ENCODE assay signal across 18 mouse cellular contexts in genomic region chr7:122074374-122074773, GRCm38 (mm10). TPM values are rescaled to one million over a fixed set of nuclear protein-coding genes. Genes with fewer than 3 reads are reported as not detected.
DNase-seq lines count a peak whose midpoint lies in the region; ATAC-seq and TF ChIP-seq lines count a peak whose summit lies in the region.
"Had no signal": no experiment of that assay in that cellular context is flagged by ENCODE, and none has a peak within 500 bp of the region (broad histone marks: within the 10 kb centered on the region; RNA-seq: fewer than 3 reads in every experiment).

No protein-coding gene starts in this region.

- H3K27me3 ChIP-seq in liver, adult 2 months (ENCODE audit: control insufficient read depth, insufficient read depth, low read length): no peaks in the 10 kb centered on the region
- no peaks in the 10 kb centered on the region for H3K27me3 ChIP-seq in liver, postnatal 0 days (ENCODE audit: insufficient read depth, low read length)
- H3K27me3 ChIP-seq in intestine, embryonic 15.5 days (replicated peaks): no peaks in the 10 kb centered on the region
- no peaks in the 10 kb centered on the region for H3K27me3 ChIP-seq in liver, embryonic 16.5 days (ENCODE audit: control insufficient read depth, insufficient read depth, low read depth, low read length)
- H3K27me3 ChIP-seq: embryonic facial prominence, embryonic 13.5 days; forebrain, embryonic 12.5 days; hindbrain, embryonic 12.5 days had no signal

- H3K27ac ChIP-seq in liver, adult 2 months (replicated peaks; ENCODE audit: insufficient read depth, low read depth, low read length): no peak overlapping the region; the same call in 1 of the 2 replicates
- no peak overlapping the region for H3K27ac ChIP-seq in liver, postnatal 0 days (ENCODE audit: low read depth)
- peak overlapping the region; percentile 54; the same call in 1 of the 2 replicates for H3K27ac ChIP-seq in intestine, embryonic 15.5 days
- H3K27ac ChIP-seq in liver, embryonic 16.5 days (ENCODE audit: low read length): no peak overlapping the region
- H3K27ac ChIP-seq: embryonic facial prominence, embryonic 13.5 days; forebrain, embryonic 12.5 days; hindbrain, embryonic 12.5 days had no signal

- peaks cover 65% of the 10 kb centered on the region for H3K36me3 ChIP-seq in liver, adult 2 months (ENCODE audit: control insufficient read depth, insufficient read depth, low read length)
- peaks cover 74% of the 10 kb centered on the region for H3K36me3 ChIP-seq in liver, postnatal 0 days (replicated peaks; ENCODE audit: insufficient read depth, low read length)
- H3K36me3 ChIP-seq in intestine, embryonic 15.5 days: peaks cover 43% of the 10 kb centered on the region
- H3K36me3 ChIP-seq in liver, embryonic 16.5 days (ENCODE audit: control insufficient read depth, insufficient read depth): peaks cover 40% of the 10 kb centered on the region

- DNase-seq in liver, adult 2 months (ENCODE audit: extremely low read depth, low read depth, low spot score): peak; percentile 38
- no peak for DNase-seq in liver, postnatal 0 days
- no peak for DNase-seq in retina, embryonic 14.5 days (ENCODE audit: low spot score)
- DNase-seq in cerebellum, postnatal 36 days: no peak
- DNase-seq: adrenal gland, postnatal 10 days; cerebellum, adult 11-12 months; cerebellum, adult 9-10 months; cerebellum, postnatal 25 days; gastrocnemius, postnatal 14 days; heart, postnatal 10 days; heart, postnatal 4 days had no signal

- 62% methylated on average over 3 of the region's 3 CpGs for WGBS in liver, adult 2 months
- 60% methylated on average over 3 of the region's 3 CpGs for WGBS in liver, postnatal 0 days (ENCODE audit: insufficient replicate concordance)
- 74% methylated on average over 3 of the region's 3 CpGs for whole genome bisulfite sequencing in intestine, embryonic 15.5 days
- WGBS in liver, embryonic 16.5 days (ENCODE audit: insufficient replicate concordance): 42% methylated on average over 3 of the region's 3 CpGs

- no peaks in the 10 kb centered on the region for H3K9me3 ChIP-seq in liver, postnatal 0 days (ENCODE audit: low read length)
- H3K9me3 ChIP-seq in intestine, embryonic 15.5 days: no peaks in the 10 kb centered on the region
- no peaks in the 10 kb centered on the region for H3K9me3 ChIP-seq in liver, embryonic 16.5 days (replicated peaks; ENCODE audit: control insufficient read depth, low read length)
- H3K9me3 ChIP-seq: embryonic facial prominence, embryonic 13.5 days; forebrain, embryonic 12.5 days; hindbrain, embryonic 12.5 days had no signal

- H3K4me3 ChIP-seq in liver, adult 2 months (ENCODE audit: insufficient read depth, low read depth, low read length): no peak overlapping the region
- H3K4me3 ChIP-seq in liver, postnatal 0 days (ENCODE audit: low read depth, low read length): no peak overlapping the region
- no peak overlapping the region for H3K4me3 ChIP-seq in intestine, embryonic 15.5 days (replicated peaks)
- H3K4me3 ChIP-seq in liver, embryonic 16.5 days (ENCODE audit: low read depth, low read length): no peak overlapping the region
- H3K4me3 ChIP-seq: embryonic facial prominence, embryonic 13.5 days; forebrain, embryonic 12.5 days; hindbrain, embryonic 12.5 days had no signal

- peaks cover 5% of the 10 kb centered on the region; the same call in 1 of the 2 replicates for H3K79me2 ChIP-seq in liver, adult 2 months (ENCODE audit: control insufficient read depth, insufficient read depth, low read length)

- H3K9ac ChIP-seq in liver, adult 2 months (ENCODE audit: low read depth, low read length): no peak overlapping the region
- H3K9ac ChIP-seq in liver, postnatal 0 days (replicated peaks): no peak overlapping the region
- H3K9ac ChIP-seq in intestine, embryonic 15.5 days: no peak overlapping the region
- no peak overlapping the region for H3K9ac ChIP-seq in liver, embryonic 16.5 days (ENCODE audit: low read depth, low read length)
- H3K9ac ChIP-seq: embryonic facial prominence, embryonic 13.5 days; forebrain, embryonic 12.5 days; hindbrain, embryonic 12.5 days had no signal

- no peak overlapping the region for H3K4me2 ChIP-seq in liver, postnatal 0 days (ENCODE audit: low read depth, low read length)
- H3K4me2 ChIP-seq in intestine, embryonic 15.5 days (replicated peaks): no peak overlapping the region
- no peak overlapping the region for H3K4me2 ChIP-seq in liver, embryonic 16.5 days (ENCODE audit: low read depth, low read length)
- H3K4me2 ChIP-seq: embryonic facial prominence, embryonic 13.5 days; forebrain, embryonic 12.5 days; hindbrain, embryonic 12.5 days had no signal

- peaks cover 2% of the 10 kb centered on the region for H3K4me1 ChIP-seq in liver, adult 2 months (ENCODE audit: control insufficient read depth, insufficient read depth, low read length)
- H3K4me1 ChIP-seq in liver, postnatal 0 days (ENCODE audit: insufficient read depth): peaks cover 11% of the 10 kb centered on the region
- 0 out of 2 replicates have a peak, but pooled peaks cover 4% of the 10 kb centered on the region for H3K4me1 ChIP-seq in intestine, embryonic 15.5 days (replicated peaks)
- H3K4me1 ChIP-seq in liver, embryonic 16.5 days (ENCODE audit: control insufficient read depth, low read depth, low read length): peaks cover 10% of the 10 kb centered on the region

- no peak for TF ChIP-seq CTCF in liver, adult 2 months (IDR thresholded peaks at IDR 0.05; ENCODE audit: low read depth, low read length)
- no peak for TF ChIP-seq CTCF in liver, postnatal 0 days (IDR thresholded peaks at IDR 0.05; ENCODE audit: low read depth)

- TF ChIP-seq EP300 in liver, postnatal 0 days (IDR thresholded peaks at IDR 0.05; ENCODE audit: low read depth): no peak

- no peak for ATAC-seq in liver, postnatal 0 days
- peak; percentile 89 for ATAC-seq in intestine, embryonic 15.5 days
- 0 out of 2 replicates have a peak, but pooled peaks have one; percentile 30 for ATAC-seq in liver, embryonic 16.5 days (ENCODE audit: low read depth)
- no peak for ATAC-seq in megakaryocyte, adult 5-6 weeks (ENCODE audit: poor library complexity, severe bottlenecking)
- ATAC-seq: forebrain, embryonic 16.5 days had no signal

- TF ChIP-seq POLR2A in liver, adult 2 months (IDR thresholded peaks at IDR 0.05; ENCODE audit: extremely low read depth, insufficient read depth, low read length): no peak

RNA-seq across cellular contexts. Expression of gene Ears2, which starts 7.3 kb away (rescaled TPM):
- total RNA-seq in liver, adult 2 months (2014; rRNA removed): 9.8 and 13.0 TPM in 2 replicates
- 13.3 and 15.2 TPM in 2 replicates for polyA plus RNA-seq in liver, adult 2 months (2012; rRNA removed)
- 8.3 TPM in 2 replicates for polyA plus RNA-seq in liver, postnatal 0 days (2015; fragmentation: Nextera tagmentation; extraction: Ambion mirVana)
- 21.4 and 22.3 TPM in 2 replicates for polyA plus RNA-seq in intestine, embryonic 15.5 days (2015; fragmentation: Nextera tagmentation; extraction: Ambion mirVana)
- 7.4 and 8.2 TPM in 2 replicates for polyA plus RNA-seq in liver, embryonic 16.5 days (2015; fragmentation: Nextera tagmentation; extraction: Ambion mirVana)
- 1.0 and 1.5 TPM in 2 replicates for total RNA-seq in megakaryocyte, adult 5-6 weeks (2015)
- total RNA-seq in megakaryocyte, adult 5-6 weeks (2017): 0.98 and 1.3 TPM in 2 replicates

RNA-seq across cellular contexts. Expression of gene Ubfd1, which starts 7.4 kb away (rescaled TPM):
- 15.2 and 21.0 TPM in 2 replicates for total RNA-seq in liver, adult 2 months (2014; rRNA removed)
- polyA plus RNA-seq in liver, adult 2 months (2012; rRNA removed): 14.4 and 15.8 TPM in 2 replicates
- polyA plus RNA-seq in liver, postnatal 0 days (2015; fragmentation: Nextera tagmentation; extraction: Ambion mirVana): 10.9 and 11.0 TPM in 2 replicates
- 55.2 and 58.7 TPM in 2 replicates for polyA plus RNA-seq in intestine, embryonic 15.5 days (2015; fragmentation: Nextera tagmentation; extraction: Ambion mirVana)
- polyA plus RNA-seq in liver, embryonic 16.5 days (2015; fragmentation: Nextera tagmentation; extraction: Ambion mirVana): 12.4 and 14.7 TPM in 2 replicates
- total RNA-seq in megakaryocyte, adult 5-6 weeks (2015): 14.3 and 16.3 TPM in 2 replicates
- total RNA-seq in megakaryocyte, adult 5-6 weeks (2017): 14.4 and 15.0 TPM in 2 replicates

RNA-seq across cellular contexts. Expression of gene Ndufab1, which starts 27.3 kb away (rescaled TPM):
- 72.3 and 84.0 TPM in 2 replicates for total RNA-seq in liver, adult 2 months (2014; rRNA removed)
- polyA plus RNA-seq in liver, adult 2 months (2012; rRNA removed): 379 and 468 TPM in 2 replicates
- 554 and 564 TPM in 2 replicates for polyA plus RNA-seq in liver, postnatal 0 days (2015; fragmentation: Nextera tagmentation; extraction: Ambion mirVana)
- 907 and 931 TPM in 2 replicates for polyA plus RNA-seq in intestine, embryonic 15.5 days (2015; fragmentation: Nextera tagmentation; extraction: Ambion mirVana)
- polyA plus RNA-seq in liver, embryonic 16.5 days (2015; fragmentation: Nextera tagmentation; extraction: Ambion mirVana): 389 and 415 TPM in 2 replicates
- 128 and 133 TPM in 2 replicates for total RNA-seq in megakaryocyte, adult 5-6 weeks (2015)
- 36.2 and 69.0 TPM in 2 replicates for total RNA-seq in megakaryocyte, adult 5-6 weeks (2017)

RNA-seq across cellular contexts. Expression of gene Gga2, which starts 53.4 kb away (rescaled TPM):
- 6.8 and 7.7 TPM in 2 replicates for total RNA-seq in liver, adult 2 months (2014; rRNA removed)
- polyA plus RNA-seq in liver, adult 2 months (2012; rRNA removed): 13.5 and 15.5 TPM in 2 replicates
- polyA plus RNA-seq in liver, postnatal 0 days (2015; fragmentation: Nextera tagmentation; extraction: Ambion mirVana): 9.7 and 10.1 TPM in 2 replicates
- 121 and 123 TPM in 2 replicates for polyA plus RNA-seq in intestine, embryonic 15.5 days (2015; fragmentation: Nextera tagmentation; extraction: Ambion mirVana)
- polyA plus RNA-seq in liver, embryonic 16.5 days (2015; fragmentation: Nextera tagmentation; extraction: Ambion mirVana): 32.6 and 34.6 TPM in 2 replicates
- 3.9 and 5.2 TPM in 2 replicates for total RNA-seq in megakaryocyte, adult 5-6 weeks (2015)
- total RNA-seq in megakaryocyte, adult 5-6 weeks (2017): 3.4 and 5.1 TPM in 2 replicates

RNA-seq across cellular contexts. Expression of gene Palb2, which starts 58.4 kb away (rescaled TPM):
- 0.83 and 1.4 TPM in 2 replicates for total RNA-seq in liver, adult 2 months (2014; rRNA removed)
- 0.23 and 0.51 TPM in 2 replicates for polyA plus RNA-seq in liver, adult 2 months (2012; rRNA removed)
- 4.5 and 6.5 TPM in 2 replicates for polyA plus RNA-seq in liver, postnatal 0 days (2015; fragmentation: Nextera tagmentation; extraction: Ambion mirVana)
- polyA plus RNA-seq in intestine, embryonic 15.5 days (2015; fragmentation: Nextera tagmentation; extraction: Ambion mirVana): 12.2 and 14.4 TPM in 2 replicates
- polyA plus RNA-seq in liver, embryonic 16.5 days (2015; fragmentation: Nextera tagmentation; extraction: Ambion mirVana): 10.5 and 11.1 TPM in 2 replicates
- total RNA-seq in megakaryocyte, adult 5-6 weeks (2015): 15.4 and 15.7 TPM in 2 replicates
- total RNA-seq in megakaryocyte, adult 5-6 weeks (2017): 8.1 and 11.5 TPM in 2 replicates

Comparison
In these comparisons a context has a peak if more than half of its experiments do, and no peak if none do; other contexts are left out.
1. ATAC-seq: peak in intestine, embryonic 15.5 days (single experiment) and liver, embryonic 16.5 days (single experiment); none in liver, postnatal 0 days (single experiment) and megakaryocyte, adult 5-6 weeks (single experiment).